Mouse (Mus musculus) spleen, postnatal 10 days (tissue): Measurements from ENCODE around the gene Txnrd3.

Source experiments
- DNase-seq, 2 experiments: peaks; one replicate each; pipeline ENCODE4 v3.0.0; 2021 to 2022; ENCODE audit warnings: low spot score in 2 of 2

The Txnrd3 gene

GRCm38 (mm10) chr6:89643798-89644270 is at the start of gene Txnrd3:
Txnrd3 (plus strand) TSS chr6:89643988.
- peak; percentile 83 to 92 for DNase-seq

GRCm38 (mm10) chr6:89595018-89595776 is 48.6 kb upstream of the Txnrd3 start, which contains the start of gene Chchd6:
Chchd6 (minus strand) TSS chr6:89595652.
- DNase-seq, result peak; percentile 71 to 89

GRCm38 (mm10) chr6:89595777-89596146 is 48.0 kb upstream of the Txnrd3 start:
- no peak for DNase-seq

GRCm38 (mm10) chr6:89596510-89596909 is 47.3 kb upstream of the Txnrd3 start:
- no peak for DNase-seq

DNA sequence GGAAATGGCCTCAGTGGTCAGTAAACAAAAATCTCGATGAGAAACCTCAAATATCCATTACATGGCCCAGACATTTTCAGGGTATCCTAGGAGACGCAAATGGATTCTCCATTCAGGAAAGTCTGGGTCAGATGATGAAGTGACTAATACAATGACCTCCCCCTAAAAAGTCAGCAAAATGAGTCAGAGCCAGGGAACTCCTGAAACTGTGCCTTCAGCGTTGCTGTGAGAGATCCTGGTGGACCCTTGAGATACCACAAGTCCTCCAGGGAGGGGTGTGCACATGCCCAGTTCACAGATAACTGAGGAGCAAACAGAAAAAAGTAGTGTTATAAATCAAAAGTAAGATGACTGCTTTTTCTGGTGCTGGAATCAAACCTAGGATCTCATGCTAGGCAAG is 37.7 kb upstream of the Txnrd3 start:
- DNase-seq, result no peak

GRCm38 (mm10) chr6:89607999-89608398 is 35.8 kb upstream of the Txnrd3 start:
- peak; percentile 14 to 53 for DNase-seq

DNA sequence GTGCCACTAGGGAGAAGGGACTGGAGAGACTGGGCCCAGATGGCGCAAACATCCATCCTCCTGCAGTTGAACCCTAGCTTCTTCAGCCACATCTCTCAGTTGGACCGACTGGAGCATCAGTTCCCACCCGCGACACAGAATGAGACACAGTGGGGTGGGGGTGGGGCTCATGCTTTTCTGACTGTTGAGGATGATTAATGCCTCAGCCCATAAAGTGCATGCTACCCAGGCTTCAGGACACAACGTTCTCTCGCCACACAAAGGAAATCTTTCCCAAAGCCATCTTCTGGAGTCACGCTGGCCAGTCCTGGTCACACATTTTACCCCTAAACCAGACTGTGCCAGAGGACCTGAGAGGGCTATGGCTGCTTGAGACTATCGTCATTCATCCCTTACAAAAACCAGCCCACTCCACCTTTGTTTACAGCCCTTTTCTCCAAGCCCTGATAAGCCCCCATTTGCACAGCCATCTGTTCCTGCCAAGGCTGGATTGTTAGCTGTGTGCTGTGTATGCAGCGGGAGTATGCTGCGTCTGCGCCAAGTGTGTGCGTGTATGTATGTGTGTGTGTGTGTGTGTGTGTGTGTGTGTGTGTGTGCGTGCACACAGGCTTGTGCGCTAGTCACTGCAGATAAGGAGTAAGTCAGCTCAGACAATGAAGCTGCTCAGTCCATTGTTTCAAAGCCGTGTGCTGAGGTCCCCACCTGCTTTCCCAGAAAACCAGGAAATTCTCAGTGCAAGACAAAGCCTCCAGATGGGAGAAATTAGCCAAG is 30.3 kb upstream of the Txnrd3 start:
- DNase-seq, result no peak

GRCm38 (mm10) chr6:89614107-89614471 is 29.7 kb upstream of the Txnrd3 start:
- DNase-seq, result no peak

DNA sequence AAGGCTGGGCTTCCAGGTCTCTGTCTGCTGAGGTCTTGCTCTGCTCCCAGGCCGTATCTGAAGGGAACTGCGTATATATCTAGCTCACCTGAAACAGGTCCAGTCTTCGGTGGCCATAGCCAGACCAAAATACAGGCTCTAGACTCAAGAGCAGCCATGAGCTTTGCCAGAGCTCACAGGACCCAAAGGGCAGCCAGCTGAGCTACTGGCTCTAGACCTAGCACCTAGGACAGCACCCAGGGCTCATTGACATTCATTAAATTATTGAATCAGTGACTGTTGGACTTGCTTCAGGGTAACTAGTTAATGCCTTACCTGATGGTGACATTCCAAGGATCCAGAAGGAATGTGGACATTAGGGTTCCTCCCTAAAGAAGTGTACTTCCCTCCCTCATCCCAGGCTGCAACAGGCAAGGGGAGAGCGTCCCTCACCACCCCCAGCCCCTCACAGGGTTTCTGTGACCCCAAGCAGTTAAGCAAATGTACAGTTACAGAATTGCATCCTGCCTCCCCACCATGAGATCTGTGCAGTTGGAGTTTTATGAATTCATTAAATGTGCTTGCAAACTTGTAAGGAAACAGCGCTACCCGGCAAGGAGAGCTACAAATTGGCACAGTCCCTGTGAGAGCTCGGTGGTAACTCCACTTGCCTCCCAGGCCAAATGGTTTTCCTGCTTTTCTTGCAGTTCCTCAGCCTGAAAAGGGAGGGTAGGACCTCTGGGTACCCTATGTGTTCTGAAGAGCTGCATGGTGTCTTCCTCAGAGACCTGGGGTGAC is 29.0 kb upstream of the Txnrd3 start:
- DNase-seq, result no peak

- no peak for DNase-seq
Measured at GRCm38 (mm10) chr6:89615373-89615755, 28.4 kb upstream of the Txnrd3 start.

- DNase-seq, result no peak
Measured at GRCm38 (mm10) chr6:89622647-89623046, 21.1 kb upstream of the Txnrd3 start.

DNA sequence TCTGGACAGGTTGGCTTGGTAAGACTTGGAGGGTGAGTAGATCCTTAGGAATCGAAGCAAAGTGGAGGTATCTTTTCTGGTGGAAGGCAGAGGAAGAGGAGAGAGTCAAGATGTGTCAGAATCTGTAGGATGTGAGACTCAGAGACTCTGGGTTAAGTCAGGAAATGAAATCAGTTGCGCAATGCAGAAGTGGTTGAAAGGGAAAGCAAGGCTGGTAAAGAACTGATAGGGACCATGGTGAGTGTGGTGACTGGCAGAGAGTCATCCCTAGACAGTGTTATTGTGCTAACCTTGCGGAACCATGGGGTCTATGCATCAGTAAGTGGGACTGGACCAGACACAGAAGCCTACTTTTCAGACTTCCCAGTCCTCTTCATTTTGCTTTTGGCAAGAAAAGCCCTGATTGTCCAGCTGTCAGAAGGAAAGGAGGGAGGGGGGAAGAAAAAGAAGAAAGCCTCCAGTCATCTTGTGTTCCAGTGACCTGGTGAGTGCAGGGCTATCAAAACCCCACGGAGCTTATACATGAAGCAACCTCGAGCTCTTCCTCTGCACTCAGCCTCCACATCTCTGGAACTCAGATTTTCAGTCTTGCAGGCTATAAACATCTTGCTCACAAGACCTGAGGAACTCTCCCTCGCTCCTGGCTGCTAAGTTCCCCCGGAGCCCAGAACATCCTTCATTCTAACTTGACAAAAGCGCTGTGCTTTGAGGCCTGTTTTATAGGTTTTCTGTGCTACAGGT is 15.6 kb upstream of the Txnrd3 start:
- no peak for DNase-seq

DNA sequence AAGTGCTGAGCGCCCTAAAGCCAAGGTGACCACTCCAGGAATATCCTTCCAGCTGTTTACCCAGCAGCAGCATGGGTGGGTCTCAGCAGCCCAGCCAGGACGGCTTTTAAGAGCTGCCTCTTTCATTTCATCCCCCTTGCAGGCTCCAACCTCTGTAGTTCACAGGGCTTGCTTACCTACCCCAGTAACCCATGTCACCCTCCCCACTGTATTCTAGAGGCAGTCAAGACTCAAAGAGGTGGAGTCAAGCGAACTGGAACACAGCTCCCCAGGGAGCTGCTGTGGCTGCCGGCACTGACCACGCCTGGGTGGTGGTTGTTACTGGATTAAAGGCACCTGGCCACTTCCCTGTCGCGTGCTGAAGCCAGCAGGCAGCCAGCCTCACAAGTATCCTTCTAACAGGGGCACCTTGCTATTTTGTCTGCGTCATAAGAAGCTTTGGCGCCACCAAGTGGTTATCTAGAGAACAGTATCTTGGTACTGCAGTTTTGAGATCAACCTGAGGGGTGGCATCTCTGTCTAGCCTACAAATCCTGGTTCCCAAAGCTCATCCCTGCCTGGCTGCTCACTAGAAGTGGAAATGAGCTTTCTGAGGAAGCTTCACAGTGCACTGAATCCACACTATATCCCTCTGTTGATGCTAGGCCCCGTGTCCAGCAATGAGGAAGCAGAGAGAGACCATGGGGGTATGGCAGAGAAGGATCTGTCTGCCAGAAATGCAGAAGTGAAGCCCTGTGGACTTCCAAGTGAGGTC is 11.8 kb upstream of the Txnrd3 start:
- DNase-seq, result peak; percentile 47 to 76

DNA sequence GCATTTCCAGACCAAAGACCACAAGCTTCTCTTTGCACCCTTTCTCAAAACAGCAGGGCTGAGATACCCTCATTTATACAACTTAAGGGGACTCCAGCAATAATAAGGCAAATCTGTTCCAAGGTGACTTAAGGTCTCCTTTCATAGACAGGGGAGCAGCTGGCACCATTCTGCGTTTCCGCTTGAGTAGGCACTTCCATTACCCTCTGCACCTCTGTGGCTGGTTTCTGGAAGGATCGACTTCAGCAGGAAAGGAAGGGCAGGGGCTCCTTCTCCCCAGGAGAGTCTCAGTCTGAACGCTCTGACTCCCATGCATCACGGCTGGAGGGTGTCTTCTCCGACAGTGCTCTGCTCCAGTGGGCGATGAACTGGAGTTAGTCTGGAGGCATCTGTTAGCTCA is 10.7 kb upstream of the Txnrd3 start:
- no peak for DNase-seq

DNA sequence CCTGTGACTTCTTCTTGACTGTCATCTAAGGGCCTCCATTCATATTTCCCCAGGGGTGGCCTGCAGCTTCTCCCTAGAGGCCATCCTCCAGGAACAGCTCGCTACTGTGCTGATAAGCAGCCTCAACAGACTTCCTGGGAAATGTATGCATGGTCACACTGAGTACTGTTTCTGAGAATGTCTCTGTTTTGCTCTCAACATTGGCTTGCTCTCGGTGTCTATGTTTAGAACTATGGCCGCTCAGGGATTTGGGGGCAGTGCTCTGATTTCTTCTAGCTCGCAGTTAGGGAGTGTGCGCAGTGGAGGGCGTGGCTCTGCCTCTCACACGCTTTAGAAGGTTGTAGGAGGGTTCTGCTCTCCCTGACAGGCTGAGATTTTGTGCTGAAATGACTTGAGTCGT is 9.4 kb upstream of the Txnrd3 start:
- DNase-seq, result no peak

GRCm38 (mm10) chr6:89637977-89638376 is 5.8 kb upstream of the Txnrd3 start:
- no peak for DNase-seq

DNA sequence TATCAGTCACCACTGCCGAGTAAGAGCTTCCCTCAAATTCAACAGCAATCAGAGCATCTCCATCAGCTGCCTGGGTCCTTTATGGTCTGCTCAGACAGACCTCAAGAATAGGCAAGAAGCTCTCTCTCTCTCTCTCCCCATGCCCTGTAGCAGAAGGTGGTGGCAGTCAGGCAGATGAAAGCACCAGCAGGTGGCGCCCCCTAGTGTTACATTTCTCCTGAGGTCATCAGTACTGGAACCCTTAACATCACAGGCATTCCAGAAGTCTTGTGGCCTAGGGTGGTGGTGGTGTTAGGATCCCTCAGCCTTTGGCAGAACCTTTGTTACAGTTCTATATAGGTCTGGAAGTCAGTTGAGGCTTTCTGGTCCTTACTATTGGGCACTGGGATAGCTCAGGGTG is 4.8 kb upstream of the Txnrd3 start:
- peak; percentile 26 to 73 for DNase-seq

DNA sequence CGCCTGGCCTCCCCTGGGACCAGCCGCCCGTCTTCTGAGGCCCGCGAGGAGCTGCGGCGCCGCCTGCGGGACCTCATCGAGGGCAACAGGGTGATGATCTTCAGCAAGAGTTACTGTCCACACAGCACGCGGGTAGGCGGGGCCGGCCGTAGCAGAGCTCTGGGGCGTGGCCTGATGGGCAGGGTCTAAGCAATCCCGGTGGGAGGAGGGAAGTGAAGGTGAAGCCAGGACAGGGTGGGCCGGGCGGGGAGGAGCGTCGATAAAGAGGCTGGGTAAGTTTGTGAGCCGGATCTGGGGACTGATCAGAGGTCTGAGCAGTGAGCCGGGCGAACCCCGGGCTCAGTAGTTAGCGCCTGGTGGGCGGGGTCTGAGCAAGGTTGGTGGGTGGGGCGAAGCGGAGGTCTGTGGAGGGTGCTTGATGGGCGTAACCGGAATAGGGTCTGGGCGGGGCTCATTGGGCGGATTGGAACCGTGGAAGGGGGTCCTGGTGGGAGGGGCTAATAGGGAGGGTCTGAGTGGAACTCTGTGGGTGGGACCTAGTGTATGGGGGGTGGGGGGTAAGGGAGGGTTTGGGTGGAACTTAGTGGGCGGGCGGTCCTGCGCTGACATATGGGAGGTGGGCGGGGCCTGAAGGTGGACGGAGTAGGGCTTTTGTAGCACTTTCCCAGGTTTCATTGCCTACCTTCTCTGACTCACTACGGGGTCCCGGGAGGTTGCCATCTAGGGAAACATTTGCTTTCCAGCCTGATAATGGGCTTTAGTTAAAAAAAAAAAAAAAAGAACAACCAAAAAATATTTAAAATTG is 685 bp downstream of the Txnrd3 start:
- peak; percentile 76 to 93 for DNase-seq

GRCm38 (mm10) chr6:89649897-89650296 is 6.1 kb downstream of the Txnrd3 start:
- DNase-seq, result no peak

- DNase-seq, result no peak
Measured at GRCm38 (mm10) chr6:89651770-89652169, 8.0 kb downstream of the Txnrd3 start.
